Mouse (Mus musculus) spleen, postnatal 4 days (tissue): ENCODE measurements around the gene Trim39.

Experiments used
- DNase-seq, 2 experiments: peaks; one replicate each; pipeline ENCODE4 v3.0.0; 2022; ENCODE audit warnings: low spot score in 2 of 2

The Trim39 gene

GRCm38 (mm10) chr17:36271586-36272256, at the start of gene Trim39:
Gene Trim39 (minus strand): TSS chr17:36272247.
- peak; percentile 76 to 90 for DNase-seq

- DNase-seq, result no peak
Measured at GRCm38 (mm10) chr17:36315689-36316253, 43.7 kb upstream of the Trim39 start.

- peak in 1 of 2 experiments; percentile 17 for DNase-seq
Measured at GRCm38 (mm10) chr17:36315041-36315688, 43.1 kb upstream of the Trim39 start.

- DNase-seq, result no peak
Measured at GRCm38 (mm10) chr17:36314511-36314910, 42.5 kb upstream of the Trim39 start.

- DNase-seq, result no peak
Measured at GRCm38 (mm10) chr17:36309293-36309692, 37.2 kb upstream of the Trim39 start.

GRCm38 (mm10) chr17:36308855-36309254, 36.8 kb upstream of the Trim39 start:
- DNase-seq, result peak; percentile 32 to 66

- no peak for DNase-seq
Measured at GRCm38 (mm10) chr17:36286390-36286789, 14.3 kb upstream of the Trim39 start, which contains the start of gene H2-M10.2. Gene H2-M10.2 (minus strand): TSS chr17:36286490.

- DNase-seq, result no peak
Measured at GRCm38 (mm10) chr17:36281521-36282245, 9.6 kb upstream of the Trim39 start.

GRCm38 (mm10) chr17:36274776-36275175, 2.7 kb upstream of the Trim39 start:
- DNase-seq, result no peak

- DNase-seq, result no peak
Measured at GRCm38 (mm10) chr17:36273796-36274195, 1.7 kb upstream of the Trim39 start.

- DNase-seq, result no peak
Measured at GRCm38 (mm10) chr17:36272643-36273366, 758 bp upstream of the Trim39 start.

GRCm38 (mm10) chr17:36270956-36271585, 976 bp downstream of the Trim39 start:
- peak; percentile 82 to 93 for DNase-seq

GRCm38 (mm10) chr17:36265834-36266233, 6.2 kb downstream of the Trim39 start:
- peak; percentile 53 to 75 for DNase-seq

- no peak for DNase-seq
Measured at GRCm38 (mm10) chr17:36264273-36264925, 7.6 kb downstream of the Trim39 start.

- DNase-seq, result no peak
Measured at GRCm38 (mm10) chr17:36261511-36262166, 10.4 kb downstream of the Trim39 start.

GRCm38 (mm10) chr17:36257969-36258368, 14.1 kb downstream of the Trim39 start, which contains the start of gene Rpp21:
Gene Rpp21 (minus strand): TSS chr17:36258069.
- no peak for DNase-seq

- DNase-seq, result peak; percentile 72 to 85
Measured at GRCm38 (mm10) chr17:36257241-36257947, 14.7 kb downstream of the Trim39 start.

GRCm38 (mm10) chr17:36253087-36253600, 18.9 kb downstream of the Trim39 start:
- no peak for DNase-seq

- no peak for DNase-seq
Measured at GRCm38 (mm10) chr17:36252250-36252876, 19.7 kb downstream of the Trim39 start.
